In genomic region chr7:73376101-73377001, GRCm38 (mm10) we compare ENCODE assay signal across 8 mouse cellular contexts. TPM values are rescaled to one million over a fixed set of nuclear protein-coding genes. Genes with fewer than 3 reads are reported as not detected.
DNase-seq lines count a peak whose midpoint lies in the region; ATAC-seq and TF ChIP-seq lines count a peak whose summit lies in the region.

No protein-coding gene starts in this region.

- H3K9me3 ChIP-seq in limb, embryonic 10.5 days (replicated peaks) = no peaks in the 10 kb centered on the region
- no peaks in the 10 kb centered on the region for H3K9me3 ChIP-seq in midbrain, embryonic 13.5 days

- peak; percentile 25 for ATAC-seq in midbrain, embryonic 13.5 days

- no peaks in the 10 kb centered on the region for H3K36me3 ChIP-seq in kidney, adult 2 months (ENCODE audit: control insufficient read depth, insufficient read depth, low read length)
- H3K36me3 ChIP-seq in limb, embryonic 10.5 days = no peaks in the 10 kb centered on the region
- no peaks in the 10 kb centered on the region for H3K36me3 ChIP-seq in midbrain, embryonic 13.5 days

- H3K9ac ChIP-seq in midbrain, embryonic 13.5 days (replicated peaks) = peak overlapping the region; percentile 89

- H3K4me3 ChIP-seq in kidney, adult 2 months (ENCODE audit: insufficient read depth, low read depth, low read length) = peak overlapping the region; percentile 44
- peak overlapping the region; percentile 64 for H3K4me3 ChIP-seq in limb, embryonic 10.5 days
- H3K4me3 ChIP-seq in midbrain, embryonic 13.5 days (replicated peaks) = peak overlapping the region; percentile 72

- TF ChIP-seq POLR2A in kidney, adult 2 months (IDR thresholded peaks at IDR 0.05; ENCODE audit: low read depth, low read length) = no peak

- H3K27me3 ChIP-seq in kidney, adult 2 months (replicated peaks; ENCODE audit: control insufficient read depth, insufficient read depth, low read length) = no peaks in the 10 kb centered on the region; the same call in none of the 2 replicates
- peaks cover 80% of the 10 kb centered on the region for H3K27me3 ChIP-seq in limb, embryonic 10.5 days (ENCODE audit: low read depth, poor library complexity, severe bottlenecking)
- peaks cover 10% of the 10 kb centered on the region for H3K27me3 ChIP-seq in midbrain, embryonic 13.5 days

- TF ChIP-seq CTCF in kidney, adult 2 months (conservative IDR thresholded peaks at IDR 0.05; ENCODE audit: insufficient read depth, insufficient read length, low read depth, low read length) = peak; percentile 54

- peak; percentile 37 to 49 for DNase-seq in urinary bladder, postnatal 36 days (ENCODE audit: low spot score in 2 of 2)
- no peak for DNase-seq in urinary bladder, postnatal 4 days (ENCODE audit: low spot score in 2 of 2)
- peak; percentile 92 for DNase-seq in embryo, embryonic 11 days
- peak; percentile 65 to 84 for DNase-seq in heart, adult 9 months (ENCODE audit: low spot score in 2 of 2)
- peak; percentile 75 for DNase-seq in kidney, adult 2 months
- DNase-seq in limb, embryonic 10.5 days (ENCODE audit: low spot score) = peak; percentile 68
- DNase-seq in telencephalon, adult 2 months (ENCODE audit: low read depth, low spot score) = peak; percentile 90

- WGBS in kidney, adult 2 months = under 1% methylated on average over 39 of the region's 39 CpGs
- WGBS in limb, embryonic 10.5 days = 1% methylated on average over 39 of the region's 39 CpGs
- under 1% methylated on average over 39 of the region's 39 CpGs for WGBS in midbrain, embryonic 13.5 days

- H3K27ac ChIP-seq in kidney, adult 2 months (ENCODE audit: insufficient read depth, low read depth, low read length) = no peak overlapping the region
- H3K27ac ChIP-seq in limb, embryonic 10.5 days = peak overlapping the region; percentile 88
- H3K27ac ChIP-seq in midbrain, embryonic 13.5 days = peak overlapping the region; percentile 98

- peak overlapping the region; percentile 76 for H3K4me2 ChIP-seq in midbrain, embryonic 13.5 days (replicated peaks)

- no peaks in the 10 kb centered on the region for H3K4me1 ChIP-seq in kidney, adult 2 months (ENCODE audit: control insufficient read depth, insufficient read depth, low read length)
- H3K4me1 ChIP-seq in limb, embryonic 10.5 days = peaks cover 38% of the 10 kb centered on the region
- peaks cover 77% of the 10 kb centered on the region for H3K4me1 ChIP-seq in midbrain, embryonic 13.5 days (replicated peaks)

RNA-seq across cellular contexts. Expression of gene Rgma, which starts 1.0 kb away (rescaled TPM):
- polyA plus RNA-seq in kidney, adult 2 months (2012; rRNA removed) = 7.2 and 8.7 TPM in 2 replicates
- polyA plus RNA-seq in limb, embryonic 10.5 days (2016; fragmentation: Nextera tagmentation; extraction: Ambion mirVana) = 20.1 and 26.8 TPM in 2 replicates
- 40.7 and 50.3 TPM in 2 replicates for polyA plus RNA-seq in midbrain, embryonic 13.5 days (2015; fragmentation: Nextera tagmentation; extraction: Ambion mirVana)

Comparison
In these comparisons a context has a peak if more than half of its experiments do, and no peak if none do; other contexts are left out.
1. DNase-seq: peak in urinary bladder, postnatal 36 days (2 of 2), embryo, embryonic 11 days (single experiment), heart, adult 9 months (2 of 2), kidney, adult 2 months (single experiment), limb, embryonic 10.5 days (single experiment) and telencephalon, adult 2 months (single experiment); none in urinary bladder, postnatal 4 days (0 of 2).
2. Peak in every context shown above with its lines, with median percentiles within 50 percentile points of each other: H3K4me3 ChIP-seq.